Mouse (Mus musculus): Measurements from ENCODE around the gene Gcnt7.
A peak's percentile ranks its signal among the peaks of the same experiment; 100 is the strongest.

Gene Gcnt7

GRCm38 (mm10) chr2:172460647-172461046 is 2.3 kb upstream of the Gcnt7 start:
- DNase-seq (ENCODE audit: low spot score in 2 of 2): no peak

- DNase-seq (ENCODE audit: low spot score in 2 of 2): no peak
These were observed 5.9 kb downstream of the Gcnt7 start for GRCm38 (mm10) chr2:172452458-172452857.

GRCm38 (mm10) chr2:172452031-172452430 is 6.4 kb downstream of the Gcnt7 start:
- DNase-seq (ENCODE audit: low spot score in 2 of 2): no peak

GRCm38 (mm10) chr2:172450640-172451039 is 7.8 kb downstream of the Gcnt7 start:
- DNase-seq (ENCODE audit: low spot score in 2 of 2): no peak

- DNase-seq (ENCODE audit: low spot score in 2 of 2): no peak
These were observed 10.1 kb downstream of the Gcnt7 start for GRCm38 (mm10) chr2:172448329-172448728.

GRCm38 (mm10) chr2:172447317-172447716 is 11.1 kb downstream of the Gcnt7 start:
- no peak for DNase-seq (ENCODE audit: low spot score in 2 of 2)

DNA sequence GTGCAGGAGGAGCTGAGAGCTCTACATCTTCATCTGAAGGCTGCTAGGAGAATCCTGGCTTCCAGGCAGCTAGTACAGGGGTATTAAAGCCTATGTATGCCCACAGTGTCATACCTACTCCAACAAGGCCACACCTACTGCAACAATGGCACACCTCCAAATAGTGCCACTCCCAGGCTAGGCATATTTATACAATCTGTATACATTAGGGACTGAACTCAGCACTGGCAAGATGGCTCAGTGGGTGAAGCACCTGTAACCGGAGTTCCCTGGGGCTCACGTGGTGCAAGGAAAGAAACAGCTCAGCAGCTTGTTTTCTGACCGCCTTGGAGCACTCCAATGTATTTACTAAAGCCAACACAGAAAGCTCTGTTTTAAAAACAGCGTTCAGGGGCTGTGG is 12.8 kb downstream of the Gcnt7 start:
- no peak for DNase-seq (ENCODE audit: low spot score in 2 of 2)

DNA sequence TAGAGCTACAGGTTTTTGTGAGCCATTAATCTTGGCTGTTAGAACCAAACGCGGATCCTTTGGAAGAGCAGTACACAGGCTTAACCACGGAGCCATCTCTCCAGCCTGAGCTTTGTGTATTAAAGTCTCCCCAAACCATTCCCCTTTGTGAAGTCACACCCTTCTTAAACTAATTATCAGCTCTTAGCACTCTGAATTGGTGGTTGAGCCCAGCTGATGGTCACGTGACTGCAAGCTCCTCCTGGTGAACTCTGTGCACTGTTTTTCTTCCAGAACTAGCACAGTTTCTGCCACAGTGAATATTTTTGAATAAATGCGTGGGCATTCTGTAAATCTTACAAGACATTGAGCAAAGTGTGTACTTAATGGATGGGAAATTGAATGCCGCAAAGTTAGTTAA is 17.2 kb downstream of the Gcnt7 start:
- no peak for DNase-seq (ENCODE audit: low spot score in 2 of 2)

- no peak for DNase-seq (ENCODE audit: low spot score in 2 of 2)
These were observed 17.8 kb downstream of the Gcnt7 start for GRCm38 (mm10) chr2:172440640-172441005.

GRCm38 (mm10) chr2:172439843-172440639 is 18.4 kb downstream of the Gcnt7 start, which contains the start of gene Rtf2:
Gene Rtf2, plus strand, starts transcription at chr2:172440556.
- peak; percentile 96 to 100 for DNase-seq (ENCODE audit: low spot score in 2 of 2)

- DNase-seq (ENCODE audit: low spot score in 2 of 2): no peak
These were observed 20.9 kb downstream of the Gcnt7 start for GRCm38 (mm10) chr2:172437371-172437952.

GRCm38 (mm10) chr2:172433746-172434145 is 24.6 kb downstream of the Gcnt7 start:
- DNase-seq (ENCODE audit: low spot score in 2 of 2): no peak

GRCm38 (mm10) chr2:172430609-172431008 is 27.8 kb downstream of the Gcnt7 start:
- DNase-seq (ENCODE audit: low spot score in 2 of 2): no peak

- DNase-seq (ENCODE audit: low spot score in 2 of 2): no peak
These were observed 40.2 kb downstream of the Gcnt7 start for GRCm38 (mm10) chr2:172418208-172418607.

DNA sequence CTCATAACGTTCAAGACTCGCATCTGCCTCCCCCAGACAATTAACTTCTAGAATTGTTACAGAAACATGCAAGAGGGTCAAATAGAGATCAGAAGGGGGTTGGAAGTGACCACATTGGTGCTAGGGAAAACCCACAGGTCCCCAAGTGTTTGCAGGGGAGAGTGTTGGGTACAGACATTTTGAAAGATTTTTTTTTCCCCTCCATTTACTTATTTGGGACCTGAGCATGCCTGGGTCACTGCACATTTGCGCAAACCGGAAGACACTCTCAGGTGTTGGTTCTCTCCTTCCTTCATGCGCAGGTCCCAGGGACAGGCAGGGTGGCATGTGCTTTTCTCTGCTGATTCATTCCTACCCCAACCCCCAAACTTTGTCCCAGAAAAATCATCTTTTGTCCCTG is 41.5 kb downstream of the Gcnt7 start:
- DNase-seq (ENCODE audit: low spot score in 2 of 2): no peak

- DNase-seq (ENCODE audit: low spot score in 2 of 2): no peak
These were observed 42.2 kb downstream of the Gcnt7 start for GRCm38 (mm10) chr2:172416218-172416617.

- no peak for DNase-seq (ENCODE audit: low spot score in 2 of 2)
These were observed 44.5 kb downstream of the Gcnt7 start for GRCm38 (mm10) chr2:172413894-172414293.

GRCm38 (mm10) chr2:172413273-172413672 is 45.1 kb downstream of the Gcnt7 start:
- no peak for DNase-seq (ENCODE audit: low spot score in 2 of 2)

DNA sequence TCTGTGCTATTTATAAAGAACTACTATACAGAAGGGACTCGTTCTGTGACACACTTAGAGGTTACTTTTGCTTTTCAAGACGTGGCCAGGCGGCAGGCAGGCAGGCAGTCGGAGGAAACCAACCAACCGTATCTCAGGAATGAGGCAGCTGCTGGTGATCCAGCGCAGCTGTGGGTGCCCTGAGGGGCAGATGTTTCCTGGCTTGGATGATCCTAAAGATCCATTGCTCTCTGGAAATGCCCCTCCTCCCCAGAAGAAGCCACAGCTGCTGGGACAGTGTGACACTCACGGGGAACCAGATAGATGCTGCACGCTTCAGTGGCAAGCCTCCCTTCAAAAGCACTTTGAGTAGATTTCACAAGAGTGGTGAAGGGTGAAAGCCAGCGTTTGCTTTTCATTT is 45.9 kb downstream of the Gcnt7 start:
- DNase-seq (ENCODE audit: low spot score in 2 of 2): no peak

DNA sequence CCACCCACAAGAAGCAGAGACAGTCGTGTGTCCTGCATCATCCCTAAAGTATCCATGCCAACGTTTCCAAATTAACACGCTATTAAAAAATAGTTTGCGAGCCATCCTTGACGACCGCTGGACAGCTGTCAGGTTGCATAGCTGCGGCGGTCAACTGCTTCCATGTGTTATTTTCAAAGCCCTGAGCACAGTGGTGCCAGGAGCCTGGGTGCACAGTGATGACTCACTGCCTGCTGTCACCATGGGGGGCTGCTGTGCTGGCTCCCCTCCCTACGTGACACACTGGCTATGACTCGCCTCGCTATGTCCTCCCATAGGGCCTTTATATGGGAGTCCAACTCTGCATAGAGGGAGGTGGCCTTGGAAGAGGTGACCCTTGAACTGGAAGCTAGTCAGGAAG is 47.3 kb downstream of the Gcnt7 start:
- DNase-seq (ENCODE audit: low spot score in 2 of 2): no peak

DNA sequence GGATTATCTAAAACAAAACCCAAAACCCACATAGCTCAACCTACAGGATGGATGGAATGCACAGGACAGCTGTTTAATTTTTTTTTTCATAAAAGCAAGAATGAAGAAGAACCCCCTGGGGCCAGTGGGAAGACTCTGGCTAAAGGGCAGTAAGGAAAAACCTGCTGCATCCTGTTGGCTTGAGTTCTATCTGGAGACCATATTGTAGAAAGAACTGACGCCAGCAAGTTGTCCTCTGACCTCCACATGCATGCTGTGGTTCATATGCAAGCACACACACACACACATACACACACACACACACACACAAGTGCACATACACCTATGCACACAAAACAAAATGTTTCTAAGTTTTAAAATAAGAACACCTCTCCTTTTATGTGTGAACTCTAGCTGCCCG is 47.7 kb downstream of the Gcnt7 start:
- no peak for DNase-seq (ENCODE audit: low spot score in 2 of 2)

DNA sequence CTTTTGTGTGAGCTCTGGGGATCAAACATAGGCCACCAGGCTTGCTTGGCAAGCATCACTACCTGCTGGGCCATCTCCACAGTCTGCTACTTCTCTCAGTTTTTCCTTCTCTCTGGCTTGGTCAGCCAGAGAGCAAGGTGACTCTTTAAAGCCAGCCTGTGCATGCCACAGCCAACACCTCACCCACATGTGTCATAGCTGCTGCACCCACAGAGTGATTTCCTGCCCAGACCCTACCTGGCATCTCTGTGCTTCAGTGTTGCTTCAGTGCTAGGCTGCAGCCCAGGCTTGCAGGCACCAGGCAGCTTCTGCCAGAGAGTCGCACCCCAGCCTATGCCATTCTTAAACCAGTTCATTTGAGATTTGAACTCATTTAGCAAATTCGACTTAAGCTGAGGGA is 50.9 kb downstream of the Gcnt7 start:
- DNase-seq (ENCODE audit: low spot score in 2 of 2): no peak

DNA sequence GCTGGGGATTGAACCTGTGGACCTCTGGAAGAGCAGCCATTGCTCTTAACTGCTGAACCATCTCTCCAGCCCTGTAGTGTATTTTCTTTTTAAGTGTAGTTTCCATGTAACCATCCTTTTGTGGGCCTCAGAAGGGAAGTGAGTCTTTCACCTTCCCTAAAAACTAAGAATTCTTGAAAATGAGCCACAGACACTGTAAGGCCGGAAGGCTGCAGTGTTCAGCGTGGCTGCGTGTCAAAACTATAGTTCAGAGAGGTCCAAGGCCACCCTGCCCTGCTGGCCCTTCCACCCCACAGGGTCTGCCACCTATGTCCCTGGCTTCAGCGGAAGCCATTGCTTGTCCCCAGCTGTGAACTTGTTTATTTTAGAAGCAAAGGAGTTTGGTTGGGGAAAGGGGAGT is 52.2 kb downstream of the Gcnt7 start:
- no peak for DNase-seq (ENCODE audit: low spot score in 2 of 2)

DNA sequence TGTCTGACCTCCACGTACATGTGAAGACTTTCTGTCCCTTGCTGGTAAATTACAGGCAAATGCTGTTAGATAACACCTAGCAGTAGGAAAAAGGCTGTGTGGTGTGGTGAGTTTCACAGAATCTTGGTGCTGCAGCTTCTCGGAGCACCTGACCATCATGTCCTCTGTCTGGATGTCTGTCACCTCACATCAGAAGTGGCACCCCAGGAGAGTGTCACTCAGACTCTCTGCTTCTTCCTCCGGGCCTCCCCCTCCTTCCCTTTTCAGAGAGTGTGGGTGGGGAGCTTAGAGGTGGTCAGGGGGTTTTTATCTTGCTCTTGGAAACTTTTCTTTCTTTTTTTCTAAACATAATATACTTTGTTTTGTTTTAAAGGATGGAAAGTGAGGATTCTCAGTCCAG is 53.4 kb downstream of the Gcnt7 start:
- DNase-seq (ENCODE audit: low spot score in 2 of 2): no peak

Measured in left cerebral cortex, adult 9 months (tissue).